ENCODE assay signal across 8 mouse cellular contexts in genomic region chr10:41934633-41935475, GRCm38 (mm10).
DNase-seq lines count a peak whose midpoint lies in the region; ATAC-seq and TF ChIP-seq lines count a peak whose summit lies in the region.

No protein-coding gene starts in this region.

- no peaks in the 10 kb centered on the region for H3K36me3 ChIP-seq in G1E (replicated peaks)
- H3K36me3 ChIP-seq in lung, embryonic 15.5 days: no peaks in the 10 kb centered on the region

- H3K9me3 ChIP-seq in G1E (replicated peaks): peaks cover 7% of the 10 kb centered on the region
- no peaks in the 10 kb centered on the region for H3K9me3 ChIP-seq in lung, embryonic 15.5 days

- TF ChIP-seq CTCF in G1E (IDR thresholded peaks at IDR 0.05; ENCODE audit: low read depth, low read length): no peak

- peak overlapping the region; percentile 59 for H3K4me2 ChIP-seq in lung, embryonic 15.5 days

- no peak for DNase-seq in G1E (ENCODE audit: low spot score)
- peak; percentile 96 for DNase-seq in cerebellum, adult 9-11 months
- peak; percentile 83 to 85 for DNase-seq in frontal cortex, postnatal 10 days (ENCODE audit: low spot score in 2 of 2)
- peak; percentile 70 for DNase-seq in layer of hippocampus, adult 9-10 months (ENCODE audit: low spot score)
- DNase-seq in retina, adult 2 months (ENCODE audit: low read depth, low spot score): peak; percentile 30
- no peak for DNase-seq in spleen, postnatal 14 days (ENCODE audit: low spot score in 2 of 2)

- peak overlapping the region; percentile 17; the same call in 1 of the 2 replicates for H3K4me3 ChIP-seq in G1E (ENCODE audit: low read depth, low read length)
- H3K4me3 ChIP-seq in lung, embryonic 15.5 days: peak overlapping the region; percentile 23

- peaks cover 66% of the 10 kb centered on the region for H3K4me1 ChIP-seq in G1E (ENCODE audit: insufficient read depth, low read depth, low read length)
- H3K4me1 ChIP-seq in lung, embryonic 15.5 days: peaks cover 35% of the 10 kb centered on the region

- no peak for ATAC-seq in G1E (ENCODE audit: extremely low read depth, insufficient number of reproducible peaks, low FRiP score, poor library complexity, severe bottlenecking)
- ATAC-seq in hematopoietic stem cell, adult 5-6 weeks (replicated peaks in 1 of 2; ENCODE audit: insufficient read depth in 1 of 2, low FRiP score in 2 of 2, low TSS enrichment in 1 of 2, low read depth in 1 of 2, poor library complexity in 2 of 2, severe bottlenecking in 2 of 2): peak; percentile 17 to 28; a peak in 2 of 4 replicates
- ATAC-seq in lung, embryonic 15.5 days (ENCODE audit: borderline replicate concordance, extremely low read depth, low FRiP score, low TSS enrichment): peak; percentile 74

- H3K9ac ChIP-seq in lung, embryonic 15.5 days: no peak overlapping the region; the same call in 1 of the 2 replicates

- H3K27me3 ChIP-seq in G1E (ENCODE audit: insufficient read depth, low read length): peaks cover 23% of the 10 kb centered on the region; the same call in 1 of the 2 replicates
- H3K27me3 ChIP-seq in lung, embryonic 15.5 days: no peaks in the 10 kb centered on the region

- H3K27ac ChIP-seq in lung, embryonic 15.5 days: peak overlapping the region; percentile 84

- WGBS in lung, embryonic 15.5 days: 2% methylated on average over 21 of the region's 21 CpGs

Comparison
In these comparisons a context has a peak if more than half of its experiments do, and no peak if none do; other contexts are left out.
1. DNase-seq: peak in cerebellum, adult 9-11 months (single experiment), frontal cortex, postnatal 10 days (2 of 2), layer of hippocampus, adult 9-10 months (single experiment) and retina, adult 2 months (single experiment); none in G1E (single experiment) and spleen, postnatal 14 days (0 of 2).